Mouse (Mus musculus): Measurements from ENCODE around the gene Ebp.

Gene Ebp

DNA sequence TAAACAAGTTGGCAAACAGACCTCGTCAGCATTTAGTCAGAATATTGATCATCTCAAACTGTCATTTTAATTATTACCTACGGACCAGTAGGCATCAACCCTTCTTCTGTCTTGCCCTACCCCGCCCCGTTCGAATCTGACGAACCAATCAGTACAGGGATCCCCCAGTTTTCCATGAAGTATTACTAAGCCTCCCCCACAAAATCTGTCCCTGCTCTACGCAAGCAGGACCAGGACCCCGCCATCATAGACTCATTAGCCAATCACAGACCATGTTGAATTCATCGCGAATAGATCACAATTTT is at the start of gene Ebp:
Gene Ebp (minus strand): TSS at position 94 of the 305 bp plus-strand sequence.
- in situ Hi-C loops (cut with MseI, MboI): loop anchor here in 1 of 2 experiments (10.0 kb wide), 1 partner anchor 61 kb away; the partner anchor contains the start of gene Ftsj1

DNA sequence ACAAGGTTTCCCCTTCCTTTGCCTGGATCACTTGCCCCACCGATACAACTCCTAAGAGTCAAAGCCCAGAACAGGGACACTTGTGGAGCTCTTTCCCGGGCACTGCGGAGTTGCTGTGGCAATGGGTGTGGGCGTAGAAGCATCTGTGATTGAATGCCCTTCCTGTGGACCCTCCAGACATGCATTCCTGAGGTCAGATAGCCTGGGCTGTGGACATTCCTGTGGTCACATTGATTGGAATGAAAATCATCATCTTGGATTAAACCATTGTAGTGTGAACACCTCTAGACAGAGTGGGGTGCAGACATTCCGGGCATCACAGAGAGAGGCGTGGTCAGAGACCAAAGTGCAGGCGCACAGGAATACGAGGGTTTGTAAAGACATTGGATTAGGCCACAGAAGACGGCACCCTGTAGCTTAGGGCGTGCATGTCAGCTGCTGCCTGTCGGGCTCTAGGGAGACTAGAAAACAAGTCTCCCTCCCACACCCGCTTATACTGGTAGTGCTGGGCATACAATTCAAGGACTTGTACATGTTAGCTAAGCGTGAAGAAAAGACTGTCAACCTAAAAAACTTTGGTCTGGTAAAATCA is 45.6 kb upstream of the Ebp start:
- in situ Hi-C loops (cut with MseI, MboI): no loop called here

DNA sequence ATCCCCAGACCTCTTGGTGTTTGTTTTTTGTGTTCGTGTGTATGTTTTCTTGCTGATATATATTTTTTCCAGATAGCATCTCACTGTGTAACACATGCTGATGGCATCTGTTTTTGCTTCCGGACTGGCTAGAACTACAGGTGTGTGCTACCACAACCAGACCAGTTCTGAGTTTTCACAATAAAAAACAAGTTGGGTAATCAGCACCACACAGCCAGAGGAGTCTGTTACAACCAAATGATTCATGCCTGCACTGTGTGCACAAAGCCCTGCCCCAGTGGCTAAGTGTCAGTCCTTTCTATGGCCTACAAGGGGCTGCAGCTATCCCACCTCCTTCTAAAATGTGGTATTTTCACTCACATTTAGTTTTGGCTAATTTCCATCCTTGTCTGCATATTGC is 43.4 kb upstream of the Ebp start:
- in situ Hi-C loops (cut with MseI, MboI): no loop called here

DNA sequence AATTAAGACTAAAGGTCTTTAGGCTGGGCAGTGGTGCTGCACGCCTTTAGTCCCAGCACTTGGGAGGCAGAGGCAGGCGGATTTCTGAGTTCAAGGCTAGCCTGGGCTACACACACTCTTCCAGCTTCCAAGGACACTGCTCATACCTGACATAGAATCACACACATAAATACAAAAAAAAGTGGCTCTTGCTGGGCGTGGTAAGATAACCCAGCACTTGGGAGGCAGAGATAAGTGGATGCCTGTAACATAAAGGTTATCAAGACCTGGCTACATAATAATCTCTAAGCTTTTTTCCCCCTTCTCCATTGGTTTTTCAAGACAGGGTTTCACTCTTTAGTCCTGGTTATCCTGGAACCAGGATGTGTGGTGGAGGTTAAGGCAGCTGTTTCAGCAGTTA is 40.3 kb upstream of the Ebp start:
- in situ Hi-C loops (cut with MseI, MboI): no loop called here

DNA sequence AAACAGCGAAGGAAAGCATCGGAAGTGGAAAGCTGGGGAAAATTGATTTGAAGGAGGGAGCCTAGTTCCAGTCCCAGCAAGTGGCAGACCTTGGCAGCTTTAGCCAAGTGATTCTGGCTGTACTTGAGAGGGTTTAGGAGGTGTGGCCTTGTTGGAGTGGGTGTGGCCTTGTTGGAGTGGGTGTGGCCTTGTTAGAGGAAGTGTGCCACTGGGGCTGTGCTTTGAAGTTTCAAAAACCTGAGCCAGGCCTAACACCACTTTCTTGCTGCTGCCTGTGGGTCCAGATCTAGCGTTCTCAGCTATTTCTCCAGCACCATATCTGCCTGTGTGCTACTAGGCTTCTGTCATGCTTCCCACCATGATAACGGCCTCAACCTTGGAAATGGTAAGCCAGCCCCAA is 37.0 kb upstream of the Ebp start:
- in situ Hi-C loops (cut with MseI, MboI): no loop called here

DNA sequence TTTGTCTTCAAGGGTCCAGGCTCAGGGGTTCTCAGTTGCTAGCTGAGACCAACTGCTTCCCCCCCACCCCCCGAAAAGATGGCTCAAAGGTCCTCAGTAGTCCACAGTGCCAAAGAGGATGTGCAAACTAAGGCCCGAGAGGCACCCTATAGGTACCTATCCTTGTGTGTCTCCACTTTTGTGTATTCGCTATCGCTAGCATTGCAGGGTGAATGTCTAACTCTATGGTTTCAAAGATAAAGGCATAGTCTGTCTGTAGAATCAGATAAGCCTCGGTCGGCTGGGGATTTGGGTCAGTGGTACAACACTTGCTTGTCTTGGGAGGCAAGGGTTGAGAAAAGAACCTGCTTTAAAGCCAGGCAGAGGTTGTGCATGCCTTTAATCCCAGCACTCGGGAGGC is 30.2 kb upstream of the Ebp start:
- in situ Hi-C loops (cut with MseI, MboI): no loop called here

DNA sequence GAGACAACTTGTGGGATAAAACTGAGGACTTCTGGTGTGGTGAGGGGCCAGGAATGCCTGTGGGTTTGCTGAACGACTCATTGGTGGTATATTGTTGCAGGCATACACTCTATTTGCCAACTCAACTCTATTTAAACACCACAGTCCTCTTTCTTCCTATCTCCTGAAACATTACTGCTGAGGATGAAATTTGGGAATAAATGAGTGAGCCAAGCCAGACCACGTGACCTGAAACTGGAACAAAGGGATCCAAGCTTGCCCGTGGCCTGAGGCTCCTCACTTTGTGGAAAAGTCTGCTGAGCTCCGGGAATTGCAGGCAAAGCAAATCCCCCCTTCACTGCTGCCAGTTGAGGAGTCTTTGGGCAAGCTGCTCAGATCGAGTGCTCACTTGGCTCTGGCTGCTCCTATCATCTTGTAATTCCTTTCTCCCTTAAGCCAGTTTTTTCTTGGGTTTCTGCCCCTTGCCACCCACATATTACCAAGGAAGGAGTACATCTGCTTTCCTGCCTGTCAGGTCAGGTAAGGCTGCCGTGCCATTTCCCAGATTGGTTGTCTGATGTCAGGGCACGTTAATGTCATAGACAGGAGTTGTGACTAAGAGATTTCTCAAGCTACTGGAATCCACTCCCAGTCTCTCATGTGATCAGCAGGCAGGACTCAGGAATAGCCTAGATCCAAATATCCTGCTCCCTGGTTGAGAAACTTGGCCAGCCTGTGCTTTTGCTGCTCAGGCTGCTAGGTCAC is 29.5 kb upstream of the Ebp start:
- in situ Hi-C loops (cut with MseI, MboI): no loop called here

DNA sequence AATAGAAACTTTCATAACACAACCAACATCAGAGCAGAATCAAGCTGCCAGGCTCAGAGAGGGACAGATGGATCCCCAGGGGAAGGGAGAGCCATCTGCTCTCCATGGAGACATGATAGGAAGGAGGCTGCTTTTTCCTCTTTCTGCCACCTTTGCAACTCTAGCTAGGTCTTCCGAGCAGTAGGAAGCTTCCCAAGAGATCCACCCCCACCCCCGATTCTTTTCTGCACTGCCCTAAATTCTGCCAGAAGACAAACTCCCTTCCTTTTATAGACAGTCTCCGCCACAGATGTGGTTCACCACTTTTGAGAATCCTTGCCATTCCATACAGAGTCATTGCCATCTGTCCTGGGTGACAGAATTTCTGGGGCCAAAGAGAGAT is 29.0 kb upstream of the Ebp start:
- in situ Hi-C loops (cut with MseI, MboI): no loop called here

DNA sequence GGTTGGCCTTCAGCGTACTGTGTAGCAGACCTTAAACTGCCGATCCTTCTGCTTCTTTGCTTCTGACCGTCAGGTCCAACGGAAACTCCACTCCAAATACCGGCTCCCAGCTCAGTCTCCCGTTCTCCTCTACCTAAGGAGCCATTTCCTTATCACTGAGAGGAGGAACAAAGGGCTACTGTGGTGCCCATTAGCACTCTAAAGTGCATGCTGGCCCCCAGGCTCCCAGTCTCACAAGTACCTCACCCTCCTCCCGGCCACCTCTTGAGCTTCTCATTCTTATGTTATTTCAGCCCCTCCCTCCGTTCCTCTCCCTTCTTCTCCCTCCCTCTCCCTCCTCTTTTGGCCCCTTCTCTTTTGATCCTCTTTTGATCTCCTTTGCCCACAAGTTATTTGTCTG is 26.3 kb upstream of the Ebp start:
- in situ Hi-C loops (cut with MseI, MboI): no loop called here

DNA sequence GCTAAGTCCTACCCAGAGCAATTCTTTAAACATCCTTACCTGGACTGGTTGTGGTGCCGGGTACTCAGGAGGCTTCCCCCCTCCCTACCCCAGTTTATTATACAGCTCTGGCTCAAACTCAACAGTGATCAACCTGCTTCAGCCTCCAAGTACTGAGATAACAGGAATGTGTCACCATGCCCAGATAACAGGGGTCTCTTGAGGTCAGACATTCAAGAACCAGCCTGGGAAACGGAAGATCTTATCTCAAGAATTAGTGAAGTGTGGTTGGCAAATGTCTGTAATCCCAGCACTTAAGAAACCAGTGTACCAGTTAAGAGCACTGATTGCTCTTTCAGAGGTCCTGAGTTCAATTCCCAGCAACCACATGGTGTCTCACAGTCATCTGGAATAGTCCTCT is 24.8 kb upstream of the Ebp start:
- in situ Hi-C loops (cut with MseI, MboI): no loop called here

DNA sequence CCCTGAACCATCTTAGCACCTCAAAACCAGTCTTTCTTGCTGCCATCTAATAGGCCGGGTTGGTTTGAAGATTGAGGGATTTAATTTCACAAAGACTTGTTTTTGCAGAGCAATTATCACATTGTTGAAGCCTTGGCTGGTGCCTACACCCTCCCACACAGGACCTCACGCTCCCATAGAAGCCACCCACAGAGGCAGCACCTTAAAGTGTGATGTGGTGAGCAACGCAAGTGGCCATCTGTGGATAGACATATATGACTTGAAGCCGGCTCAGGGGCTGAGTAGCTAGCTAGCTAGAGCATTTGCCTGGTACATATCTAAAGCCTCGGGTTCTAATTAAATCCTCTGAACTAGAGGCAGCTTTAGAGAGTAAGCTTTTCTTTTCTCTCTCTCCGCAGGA is 24.1 kb upstream of the Ebp start:
- in situ Hi-C loops (cut with MseI, MboI): no loop called here

DNA sequence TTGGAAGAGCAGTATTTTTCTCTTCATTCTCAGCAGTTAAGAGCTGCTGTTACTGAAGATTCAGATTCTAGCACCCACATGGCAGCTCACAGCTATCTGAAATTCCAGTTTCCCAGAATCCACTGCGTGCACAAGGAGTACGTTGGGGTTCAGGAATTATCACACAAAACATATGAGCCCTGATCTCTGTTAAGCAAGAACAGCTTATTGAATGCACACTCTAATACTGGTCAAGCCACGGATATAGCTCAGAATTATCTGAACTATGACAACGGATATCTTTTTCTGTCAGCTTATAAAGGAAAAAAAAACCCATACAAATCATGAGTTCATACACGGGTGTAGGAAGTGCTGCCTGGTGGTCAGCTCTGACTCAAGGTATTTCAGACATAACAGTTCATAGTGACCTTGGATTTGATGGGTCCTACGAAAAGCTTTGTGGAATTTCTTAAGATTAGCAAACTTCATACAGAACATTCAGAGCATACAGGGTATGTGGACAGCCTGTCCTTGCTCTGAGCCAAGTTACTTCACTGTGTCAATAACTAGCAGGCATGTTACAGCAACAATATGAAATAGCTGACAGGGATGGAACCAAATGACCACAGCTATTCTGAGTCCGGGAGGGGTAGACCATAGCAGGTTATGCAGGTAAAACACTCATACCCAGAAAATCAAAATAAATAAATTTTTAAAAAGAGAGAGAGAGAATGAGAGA is 18.3 kb upstream of the Ebp start:
- in situ Hi-C loops (cut with MseI, MboI): no loop called here

DNA sequence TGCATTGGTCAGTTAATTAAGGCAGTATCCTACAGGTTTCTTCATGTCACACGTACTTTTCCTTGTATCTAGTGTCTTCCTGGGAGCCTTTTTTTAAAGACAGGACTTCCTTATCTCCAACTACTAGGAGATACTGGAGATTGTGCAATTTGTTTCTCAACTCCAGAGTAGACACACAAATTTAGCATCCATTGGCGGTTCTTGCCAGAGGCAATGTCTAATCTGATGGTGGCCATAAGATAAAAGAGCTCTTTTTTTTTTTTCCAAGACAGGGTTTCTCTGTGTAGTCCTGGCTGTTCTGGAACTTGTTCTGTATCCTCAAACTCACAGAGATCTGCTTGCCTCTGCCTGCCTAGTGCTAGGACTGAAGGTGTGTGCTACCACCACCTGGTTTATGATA is 16.4 kb upstream of the Ebp start:
- in situ Hi-C loops (cut with MseI, MboI): no loop called here

DNA sequence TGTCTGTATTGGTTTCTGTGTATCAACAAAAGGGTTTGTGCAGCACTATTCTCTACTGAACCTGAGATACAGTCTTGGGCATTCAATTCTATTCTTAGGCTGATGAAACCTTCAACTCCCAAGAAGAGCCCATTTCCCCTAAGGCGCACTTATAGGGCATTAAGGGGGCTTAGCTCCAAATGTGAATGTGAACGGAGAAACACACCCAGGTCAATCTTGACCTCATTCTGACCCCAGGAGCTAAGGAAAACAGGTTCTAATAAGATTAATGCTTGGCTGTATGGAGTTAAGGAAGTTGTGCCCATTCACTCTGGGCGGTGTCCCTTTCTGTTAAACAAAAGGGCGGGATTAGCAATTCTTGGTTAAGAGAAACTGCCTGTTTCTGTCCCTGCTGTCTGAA is 13.9 kb upstream of the Ebp start:
- in situ Hi-C loops (cut with MseI, MboI): no loop called here

DNA sequence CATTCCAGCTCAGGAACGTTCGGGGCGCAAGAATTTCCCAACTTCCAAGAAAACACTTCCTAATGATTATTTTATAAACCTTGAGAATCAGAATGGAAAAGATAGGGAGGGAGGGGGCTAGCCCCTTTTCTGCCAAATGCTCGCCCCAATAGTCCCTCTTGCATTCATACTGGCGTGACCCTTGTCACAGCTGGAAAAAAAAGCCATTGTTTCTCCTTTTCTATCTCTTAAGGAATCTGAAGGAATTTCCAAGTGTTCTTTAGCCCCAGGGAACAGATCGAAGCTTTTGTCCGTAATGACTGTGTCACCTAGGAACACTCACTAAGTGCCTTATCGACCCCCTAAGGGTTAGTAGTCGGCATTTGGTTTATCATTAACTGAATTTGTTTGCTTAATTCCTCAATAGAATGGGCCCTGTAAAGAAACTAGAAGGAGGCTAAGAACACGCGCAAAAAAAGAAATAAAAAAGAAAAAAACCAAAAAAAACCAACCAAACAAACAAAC is 13.4 kb upstream of the Ebp start:
- in situ Hi-C loops (cut with MseI, MboI): no loop called here

DNA sequence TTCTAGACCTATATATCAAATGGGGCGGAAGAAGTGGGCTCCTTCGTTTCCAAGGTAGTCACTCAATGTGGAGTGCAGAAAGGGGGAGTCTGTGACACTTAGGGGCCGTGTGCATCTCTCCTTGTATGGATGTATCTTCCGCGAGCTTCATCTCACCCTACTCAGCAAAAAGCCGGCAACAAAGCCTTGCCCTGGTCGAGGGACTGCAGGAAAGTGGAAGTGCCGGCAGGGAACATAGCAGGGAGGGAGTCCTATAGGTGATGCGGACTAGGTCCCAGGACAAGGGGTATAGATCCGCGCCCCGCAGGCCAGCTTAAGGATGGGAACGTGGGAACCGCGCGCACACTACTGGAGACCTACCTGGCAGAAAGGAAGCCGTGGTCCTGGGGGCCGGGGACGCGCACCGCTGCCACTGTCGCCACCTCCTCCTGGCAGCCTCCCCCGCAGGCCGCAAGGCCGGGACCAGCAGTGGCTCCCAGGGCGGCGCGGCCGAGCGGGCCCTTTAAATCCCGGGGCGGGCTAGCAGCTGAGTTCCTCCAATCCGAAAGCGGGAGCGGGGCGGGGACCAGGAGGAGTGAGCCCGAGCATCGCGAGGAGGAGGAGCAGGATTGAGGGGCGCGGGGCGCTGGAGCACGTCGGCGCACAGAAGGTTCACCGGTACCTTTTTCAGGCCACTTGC is 12.8 kb upstream of the Ebp start, which contains the start of gene Porcn:
Gene Porcn (minus strand): TSS at position 511 of the 679 bp plus-strand sequence.
- in situ Hi-C loops (cut with MseI, MboI): no loop called here

DNA sequence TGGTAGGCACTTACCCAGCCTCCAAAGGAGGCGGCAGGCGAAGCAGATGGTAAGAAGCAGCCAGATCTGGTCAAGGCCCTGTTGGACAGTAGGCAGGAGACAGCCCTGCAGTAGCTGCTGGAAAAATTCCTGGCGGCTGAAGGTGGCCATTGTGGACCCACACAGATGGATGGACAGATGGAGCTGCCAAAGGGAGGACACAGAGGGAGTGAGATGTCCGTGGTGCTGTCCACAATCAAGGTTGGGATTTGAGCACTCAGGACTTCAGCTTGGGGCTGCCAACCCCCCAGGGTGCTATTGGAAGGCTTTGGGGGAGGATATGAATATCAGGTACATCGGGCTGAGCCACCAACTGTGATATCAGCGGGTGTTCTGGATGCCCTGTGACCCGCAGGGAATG is 12.2 kb upstream of the Ebp start:
- in situ Hi-C loops (cut with MseI, MboI): no loop called here

DNA sequence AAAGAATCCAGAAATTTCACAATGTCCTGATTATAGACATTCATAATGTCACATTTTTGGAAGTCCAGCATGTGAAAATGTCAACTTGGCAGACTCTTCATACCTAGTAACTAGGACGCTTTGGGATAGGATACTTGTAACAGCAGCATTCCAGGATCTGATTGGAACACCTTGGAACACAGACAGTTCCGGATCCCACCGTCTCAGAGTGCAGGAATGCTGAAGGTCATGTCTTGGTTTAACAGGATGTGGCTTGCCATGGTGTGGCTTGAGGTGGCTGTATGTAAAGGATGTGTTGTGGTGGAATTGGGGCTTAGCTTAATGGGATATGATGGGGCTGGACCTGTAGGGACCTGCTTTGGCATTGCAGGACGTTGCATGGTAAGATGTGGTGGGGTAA is 11.8 kb upstream of the Ebp start:
- in situ Hi-C loops (cut with MseI, MboI): no loop called here

DNA sequence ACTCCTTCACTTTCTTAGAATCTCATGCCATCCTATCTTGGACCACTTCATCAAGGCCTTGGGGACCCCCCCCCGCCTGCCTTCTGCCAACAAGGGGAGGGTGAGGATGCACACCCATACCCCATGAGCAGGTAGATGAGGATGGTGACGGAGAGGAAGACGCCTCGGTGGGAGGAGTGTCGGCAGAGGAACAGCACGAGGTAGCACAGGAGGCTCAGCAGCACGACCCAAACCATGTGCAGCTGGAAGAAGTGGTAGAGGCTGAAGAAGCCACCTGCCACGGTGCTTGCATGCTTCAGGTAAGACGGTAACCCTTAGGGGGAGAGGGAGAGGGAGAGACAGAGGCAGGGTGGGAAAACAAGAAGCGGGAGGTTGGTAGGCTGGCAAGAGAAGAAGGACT is 10.8 kb upstream of the Ebp start:
- in situ Hi-C loops (cut with MseI, MboI): no loop called here

DNA sequence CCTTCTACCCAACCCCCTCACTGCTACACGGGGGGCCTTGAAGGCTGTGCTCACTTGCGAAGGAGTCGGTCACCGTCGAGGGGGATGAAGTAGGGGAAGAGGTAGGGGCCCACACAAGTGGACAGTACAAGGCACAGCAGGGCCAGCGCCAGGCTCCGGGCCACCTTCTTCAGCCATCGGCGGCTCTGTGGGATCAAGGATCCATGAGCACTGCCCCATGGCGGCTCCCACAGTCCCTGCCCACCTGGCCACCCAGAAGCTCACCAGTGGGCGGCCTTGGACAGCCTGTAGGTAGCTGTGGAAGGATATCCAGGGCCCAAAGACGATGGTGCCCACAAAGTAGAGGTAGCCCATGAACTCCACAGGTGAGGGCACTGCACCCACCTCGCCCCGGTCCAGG is 9.8 kb upstream of the Ebp start:
- in situ Hi-C loops (cut with MseI, MboI): no loop called here

DNA sequence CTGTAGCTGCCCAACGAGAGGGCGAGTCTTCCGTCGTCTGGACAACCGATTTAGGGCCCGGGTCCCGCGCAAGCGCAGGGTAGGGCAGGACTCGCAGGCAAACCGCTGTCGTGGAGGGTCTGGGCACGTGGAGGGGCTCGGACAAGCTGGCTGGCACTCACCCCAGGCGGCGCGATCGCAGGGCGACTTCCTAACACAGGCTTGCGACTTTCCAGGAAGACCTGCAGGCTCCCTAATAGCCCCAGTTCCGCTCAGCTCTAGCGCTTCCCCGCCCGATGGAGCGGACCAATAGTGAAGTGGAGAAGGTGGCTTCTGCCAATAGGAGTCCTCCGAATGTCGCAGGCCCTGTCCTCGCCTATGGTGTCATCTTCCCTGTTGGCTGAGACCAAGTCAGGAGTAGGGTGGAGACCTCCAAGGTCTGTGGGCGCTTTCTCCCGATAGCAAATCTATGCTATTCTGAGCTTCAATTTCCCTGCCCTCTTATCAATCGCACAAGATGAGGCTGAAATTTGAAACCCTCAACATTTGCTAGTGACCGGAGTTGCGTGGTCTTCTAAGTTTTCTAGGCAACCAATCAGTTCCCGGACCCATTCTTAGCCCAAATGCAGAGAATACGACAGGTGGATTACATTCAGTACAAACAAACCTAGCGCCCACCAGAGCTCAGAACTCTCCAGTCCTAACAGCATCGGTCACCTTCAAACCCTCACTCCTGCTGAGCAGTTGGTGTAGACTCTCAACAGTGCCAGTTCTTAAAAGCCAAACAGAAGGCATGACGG is 483 bp downstream of the Ebp start:
- in situ Hi-C loops (cut with MseI, MboI): loop anchor here in 1 of 2 experiments (10.0 kb wide), 1 partner anchor 62 kb away; the partner anchor contains the start of gene Ftsj1

All from mouse trophoblast stem cell (cell line).